Mouse (Mus musculus) liver, embryonic 14.5 days (tissue): ENCODE data around the gene Kcnk15. TPM values are rescaled to one million over a fixed set of nuclear protein-coding genes. Genes with fewer than 3 reads are reported as not detected.

Experiments
- ATAC-seq: fragments of 200-750 bp; cut with Nextera tagmentation; 2 replicates; pipeline ENCODE4 v1.8.0; 2017; ENCODE audit warnings: moderate number of reproducible peaks, mild to moderate bottlenecking, moderate library complexity; ENCODE audit not compliant: insufficient read depth
- DNase-seq, 3 experiments: peaks; one replicate each; pipeline ENCODE4 v3.0.0-alpha.2; 2012 to 2013; ENCODE audit warnings: low read depth in 3 of 3, low spot score in 3 of 3
- H3K27ac ChIP-seq: fragments of 300-500 bp; sonication (generic); 2 replicates; pipeline ENCODE4 v1.5.1; 2014; ENCODE audit warnings: moderate library complexity, mild to moderate bottlenecking, control low read depth, inconsistent platforms
- H3K27me3 ChIP-seq: fragments of 300-500 bp; sonication (generic); 2 replicates; pipeline ENCODE4 v1.6.1; 2014; ENCODE audit warnings: mild to moderate bottlenecking, low read length, moderate library complexity; ENCODE audit not compliant: control insufficient read depth, insufficient read depth
- H3K36me3 ChIP-seq: fragments of 300-500 bp; sonication (generic); replicated peaks from 2 replicates; pipeline ENCODE4 v1.6.1; 2014; ENCODE audit warnings: low read depth; ENCODE audit not compliant: control insufficient read depth, insufficient read depth
- H3K4me1 ChIP-seq, 2 experiments: fragments of 200-500 bp in 1 of 2; fragments of 300-500 bp in 1 of 2; sonication (generic) in 1 of 2; replicated peaks; 2 replicates each; pipeline ENCODE4 v1.6.1; 2012 to 2014; ENCODE audit warnings: antibody characterized with exemption in 1 of 2, inconsistent platforms in 1 of 2, low read length in 1 of 2; ENCODE audit not compliant: control insufficient read depth in 2 of 2, insufficient read depth in 2 of 2
- H3K4me2 ChIP-seq: fragments of 300-500 bp; sonication (generic); 2 replicates; pipeline ENCODE4 v1.6.1; 2014; ENCODE audit warnings: low read depth, mild to moderate bottlenecking, control low read depth, moderate library complexity
- H3K4me3 ChIP-seq, 2 experiments: fragments of 200-500 bp in 1 of 2; fragments of 300-500 bp in 1 of 2; sonication (generic) in 1 of 2; 2 replicates each; pipeline ENCODE4 v1.5.1; 2012 to 2014; ENCODE audit warnings: low read depth in 2 of 2, low read length in 2 of 2, mild to moderate bottlenecking in 2 of 2, control low read depth in 1 of 2, inconsistent platforms in 1 of 2, moderate library complexity in 1 of 2; ENCODE audit not compliant: insufficient read depth in 1 of 2
- H3K9ac ChIP-seq: fragments of 300-500 bp; sonication (generic); replicated peaks from 2 replicates; pipeline ENCODE4 v1.6.1; 2014; ENCODE audit warnings: mild to moderate bottlenecking, control low read depth, moderate library complexity
- H3K9me3 ChIP-seq: fragments of 300-500 bp; sonication (generic); 2 replicates; pipeline ENCODE4 v1.6.1; 2016; ENCODE audit warnings: low read length, mixed read lengths; ENCODE audit not compliant: control insufficient read depth
- CTCF ChIP-seq: IDR thresholded peaks from 2 replicates; pipeline ENCODE4 v1.5.1; 2016; ENCODE audit warnings: antibody characterized with exemption, low read depth, control low read depth
- EP300 ChIP-seq: IDR thresholded peaks from 2 replicates; pipeline ENCODE4 v1.6.1; 2016; ENCODE audit warnings: antibody characterized with exemption, low read depth
- WGBS: fragments of 180-500 bp; shearing (Covaris S2); extraction: QIAGEN DNeasy Blood & Tissue Kit; methylation state at CpG from one replicate; pipeline ENCODE4 v1.1.7; 2014; ENCODE audit not compliant: insufficient replicate concordance; 5-methylcytosine and 5-hydroxymethylcytosine counted together
- polyA plus RNA-seq, 2 experiments: library from polyadenylated mRNA; depleted of rRNA in 1 of 2; stranded (reverse) in 1 of 2; unstranded in 1 of 2; fragments of >200 nt; fragmentation: Nextera tagmentation in 1 of 2; extraction: Ambion mirVana in 1 of 2; gene quantifications; 2 replicates each; pipeline versions ENCODE4 v1.2.1 to v1.2.3; 2012 to 2014

Gene Kcnk15
- polyA plus RNA-seq, 2 experiments, result not detected

DNA sequence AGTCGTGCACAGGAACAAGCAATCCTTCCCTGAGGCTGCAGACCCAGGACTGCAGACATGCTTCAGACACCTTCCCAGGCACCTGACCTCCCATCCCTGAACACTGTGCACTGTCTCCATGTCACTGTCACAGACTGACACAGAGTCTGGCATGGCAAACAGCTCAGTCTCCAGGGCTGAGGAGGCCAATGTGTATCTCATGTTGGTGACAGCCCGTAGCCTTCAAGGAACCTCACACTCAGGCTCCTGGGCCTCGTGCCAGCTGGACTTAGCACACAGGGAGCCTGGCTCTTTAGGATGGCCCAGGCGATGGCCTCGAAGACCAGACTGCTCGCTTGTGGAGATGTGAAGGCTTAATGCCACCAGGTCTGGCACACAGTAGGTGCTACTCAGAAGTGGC is 27.4 kb downstream of the Kcnk15 start:
- Histone ChIP-seq H3K4me1 (no peaks in the 10 kb centered on the region), H3K27ac (no peak overlapping the region), H3K9ac (no peak overlapping the region), H3K27me3 (no peaks in the 10 kb centered on the region), H3K36me3 (no peaks in the 10 kb centered on the region), H3K4me2 (no peak overlapping the region), H3K9me3 (no peaks in the 10 kb centered on the region), H3K4me3 (no peak overlapping the region)
- TF ChIP-seq EP300 (no peak), CTCF (no peak)
- WGBS, result 59% methylated on average over 6 of the region's 6 CpGs
- no peak for DNase-seq
- ATAC-seq, result no peak

GRCm38 (mm10) chr2:163882859-163883652 is 29.6 kb downstream of the Kcnk15 start:
- Histone ChIP-seq H3K9me3 (no peaks in the 10 kb centered on the region), H3K27me3 (no peaks in the 10 kb centered on the region), H3K4me2 (no peak overlapping the region), H3K27ac (no peak overlapping the region), H3K4me1 (no peaks in the 10 kb centered on the region), H3K36me3 (no peaks in the 10 kb centered on the region), H3K4me3 (no peak overlapping the region), H3K9ac (no peak overlapping the region)
- TF ChIP-seq EP300 (no peak), CTCF (no peak)
- ATAC-seq (no peak), DNase-seq (no peak)
- 53% methylated on average over 17 of the region's 17 CpGs for WGBS

- Histone ChIP-seq H3K27me3 (no peaks in the 10 kb centered on the region), H3K36me3 (no peaks in the 10 kb centered on the region), H3K4me1 (no peaks in the 10 kb centered on the region), H3K27ac (no peak overlapping the region), H3K9ac (no peak overlapping the region), H3K9me3 (no peaks in the 10 kb centered on the region), H3K4me3 (no peak overlapping the region), H3K4me2 (no peak overlapping the region)
- DNase-seq (no peak), ATAC-seq (no peak)
- no peak for TF ChIP-seq CTCF
- no peak for TF ChIP-seq EP300
- 27% methylated on average over 6 of the region's 6 CpGs for WGBS
These were observed 36.0 kb downstream of the Kcnk15 start for GRCm38 (mm10) chr2:163889411-163889810.

GRCm38 (mm10) chr2:163890586-163890985 is 37.1 kb downstream of the Kcnk15 start:
- no peaks in the 10 kb centered on the region for H3K36me3 ChIP-seq
- WGBS, result 66% methylated on average over 11 of the region's 11 CpGs
- no peak overlapping the region for H3K4me3 ChIP-seq
- no peak for DNase-seq
- no peaks in the 10 kb centered on the region for H3K9me3 ChIP-seq
- H3K27me3 ChIP-seq, result no peaks in the 10 kb centered on the region
- TF ChIP-seq EP300 (no peak), CTCF (no peak)
- H3K4me1 ChIP-seq, result no peaks in the 10 kb centered on the region
- no peak overlapping the region for H3K4me2 ChIP-seq
- H3K9ac ChIP-seq, result no peak overlapping the region
- H3K27ac ChIP-seq, result no peak overlapping the region
- ATAC-seq, result no peak

- TF ChIP-seq EP300 (no peak), CTCF (no peak)
- Histone ChIP-seq H3K4me3 (no peak overlapping the region), H3K27ac (no peak overlapping the region), H3K27me3 (no peaks in the 10 kb centered on the region), H3K4me2 (no peak overlapping the region), H3K36me3 (no peaks in the 10 kb centered on the region), H3K9ac (no peak overlapping the region), H3K9me3 (no peaks in the 10 kb centered on the region), H3K4me1 (no peaks in the 10 kb centered on the region)
- 76% methylated on average over 11 of the region's 11 CpGs for WGBS
- DNase-seq, result no peak
- no peak for ATAC-seq
These were observed 37.8 kb downstream of the Kcnk15 start for GRCm38 (mm10) chr2:163891271-163891670.
